Mouse (Mus musculus): ENCODE measurements around the gene Clcnkb. TPM values are rescaled to one million over a fixed set of nuclear protein-coding genes. Genes with fewer than 3 reads are reported as not detected.

Clcnkb gene
- total and polyA plus RNA-seq, 3 experiments, result not detected

DNA sequence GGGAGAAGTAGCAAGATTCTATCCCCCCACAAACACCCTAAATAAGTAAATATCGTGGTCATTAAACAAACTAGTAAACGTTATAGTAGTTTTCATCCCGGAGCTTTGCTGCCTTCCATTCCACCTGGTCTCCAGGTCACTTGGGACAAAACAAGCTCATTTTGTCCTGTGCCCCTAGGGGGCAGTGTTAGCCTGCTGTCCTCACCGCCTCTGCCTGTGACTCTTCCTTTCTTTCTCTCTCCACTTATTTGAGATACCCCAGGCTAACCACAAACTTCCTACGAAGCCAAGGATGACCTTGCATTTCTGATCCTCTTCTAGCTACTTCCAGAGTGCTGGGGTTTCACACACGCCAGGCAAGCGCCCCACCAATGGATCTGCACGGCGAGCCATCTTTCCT lies 15.2 kb upstream of the Clcnkb start:
- TF ChIP-seq MAX (IDR thresholded peaks at IDR 0.05; ENCODE audit: low read length) (no peak), HCFC1 (IDR thresholded peaks at IDR 0.05; ENCODE audit: low read depth, low read length) (no peak), MAZ (IDR thresholded peaks at IDR 0.05; ENCODE audit: low read depth, low read length) (no peak), MXI1 (IDR thresholded peaks at IDR 0.05; ENCODE audit: low read depth, low read length) (no peak), POLR2AphosphoS2 (IDR thresholded peaks at IDR 0.05; ENCODE audit: low read length) (no peak), RAD21 (IDR thresholded peaks at IDR 0.05; ENCODE audit: low read depth, low read length) (peak; percentile 94), SIN3A (IDR thresholded peaks at IDR 0.05; ENCODE audit: low read length) (0 out of 2 replicates have a peak, but pooled peaks have one; percentile 20), POLR2AphosphoS5 (IDR thresholded peaks at IDR 0.05; ENCODE audit: borderline replicate concordance, low read depth, low read length) (no peak), RCOR1 (IDR thresholded peaks at IDR 0.05; ENCODE audit: low read depth, low read length) (no peak), POLR2A (IDR thresholded peaks at IDR 0.05; ENCODE audit: control insufficient read depth in 1 of 2, insufficient read depth in 1 of 2, low read depth in 1 of 2, low read length in 2 of 2, poor library complexity in 1 of 2) (no peak), ZMIZ1 (IDR thresholded peaks at IDR 0.05; ENCODE audit: low read depth, low read length) (no peak), UBTF (IDR thresholded peaks at IDR 0.05; ENCODE audit: borderline replicate concordance, insufficient read depth, low read depth, low read length) (no peak), EP300 (IDR thresholded peaks at IDR 0.05; ENCODE audit: low read depth in 1 of 2, low read length in 2 of 2) (no peak), USF1 (IDR thresholded peaks at IDR 0.05; ENCODE audit: low read depth, low read length) (no peak), GABPA (IDR thresholded peaks at IDR 0.05; ENCODE audit: low read depth, low read length) (no peak), ZC3H11A (IDR thresholded peaks at IDR 0.05; ENCODE audit: low read depth, low read length) (peak; percentile 86), USF2 (IDR thresholded peaks at IDR 0.05; ENCODE audit: borderline replicate concordance in 1 of 2, insufficient read depth in 1 of 2, low read depth in 1 of 2, low read length in 2 of 2) (no peak), KAT2A (conservative IDR thresholded peaks at IDR 0.05; ENCODE audit: low read depth, low read length) (no peak), JUND (IDR thresholded peaks at IDR 0.05; ENCODE audit: low read depth, low read length) (0 out of 2 replicates have a peak, but pooled peaks have one; percentile 37), CHD2 (IDR thresholded peaks at IDR 0.05; ENCODE audit: low read length) (no peak), MYB (IDR thresholded peaks at IDR 0.05; ENCODE audit: low read depth, low read length) (no peak), ELF1 (IDR thresholded peaks at IDR 0.05; ENCODE audit: low read depth, low read length) (no peak), GATA1 (IDR thresholded peaks at IDR 0.05; ENCODE audit: low read depth, low read length) (no peak), SMC3 (IDR thresholded peaks at IDR 0.05; ENCODE audit: low read depth, low read length) (peak; percentile 85), ETS1 (IDR thresholded peaks at IDR 0.05; ENCODE audit: low read depth, low read length) (no peak), TAL1 (IDR thresholded peaks at IDR 0.05; ENCODE audit: low read length) (no peak), NELFE (IDR thresholded peaks at IDR 0.05; ENCODE audit: low read depth, low read length) (no peak), ZNF384 (IDR thresholded peaks at IDR 0.05; ENCODE audit: low read depth, low read length) (0 out of 2 replicates have a peak, but pooled peaks have one; percentile 25), E2F4 (IDR thresholded peaks at IDR 0.05; ENCODE audit: borderline replicate concordance, low read depth, low read length) (no peak), TCF12 (IDR thresholded peaks at IDR 0.05; ENCODE audit: low read depth, low read length) (no peak), MEF2A (IDR thresholded peaks at IDR 0.05; ENCODE audit: extremely low read depth, insufficient replicate concordance, low read depth, low read length, poor library complexity, severe bottlenecking) (no peak), CTCF (IDR thresholded peaks at IDR 0.05 in 2 of 3, conservative IDR thresholded peaks at IDR 0.05 in 1 of 3; ENCODE audit: control insufficient read depth in 1 of 3, insufficient read depth in 1 of 3, low read depth in 2 of 3, low read length in 3 of 3, poor library complexity in 1 of 3, severe bottlenecking in 1 of 3) (peak; percentile 91 to 97 (median 92)), TBP (IDR thresholded peaks at IDR 0.05; ENCODE audit: low read depth, low read length) (no peak), CHD1 (IDR thresholded peaks at IDR 0.05; ENCODE audit: low read depth, low read length) (no peak), BHLHE40 (IDR thresholded peaks at IDR 0.05; ENCODE audit: borderline replicate concordance, low read depth, low read length) (no peak)
- no peaks in the 10 kb centered on the region for H3K36me3 ChIP-seq (ENCODE audit: control insufficient read depth in 1 of 2, insufficient read depth in 2 of 2, low read length in 2 of 2)
- peak; percentile 76 for DNase-seq (ENCODE audit: low read depth, low spot score)
- no peak overlapping the region for H3K27ac ChIP-seq (ENCODE audit: control insufficient read depth, low read depth, low read length)
- H3K4me1 ChIP-seq (ENCODE audit: control insufficient read depth in 1 of 2, insufficient read depth in 2 of 2, low read length in 2 of 2), result no peaks in the 10 kb centered on the region
- no peaks in the 10 kb centered on the region for H3K27me3 ChIP-seq (ENCODE audit: control insufficient read depth in 1 of 2, insufficient read depth in 2 of 2, low read length in 2 of 2)
- H3K79me2 ChIP-seq (ENCODE audit: control insufficient read depth, insufficient read depth, low read length, poor library complexity), result no peaks in the 10 kb centered on the region
- H3K9me3 ChIP-seq (replicated peaks; ENCODE audit: insufficient read depth, low read length), result no peaks in the 10 kb centered on the region
- H3K9ac ChIP-seq (ENCODE audit: control insufficient read depth, low read depth, low read length, poor library complexity, severe bottlenecking), result 0 out of 2 replicates have a peak overlapping the region, but pooled peaks have one; percentile 42
- peak overlapping the region; percentile 37 to 52; a peak in 3 of 4 replicates for H3K4me3 ChIP-seq (ENCODE audit: control insufficient read depth in 1 of 2, insufficient read depth in 1 of 2, low read depth in 2 of 2, low read length in 2 of 2)
